ENCODE assay signal across 13 mouse cellular contexts in the genomic region with DNA sequence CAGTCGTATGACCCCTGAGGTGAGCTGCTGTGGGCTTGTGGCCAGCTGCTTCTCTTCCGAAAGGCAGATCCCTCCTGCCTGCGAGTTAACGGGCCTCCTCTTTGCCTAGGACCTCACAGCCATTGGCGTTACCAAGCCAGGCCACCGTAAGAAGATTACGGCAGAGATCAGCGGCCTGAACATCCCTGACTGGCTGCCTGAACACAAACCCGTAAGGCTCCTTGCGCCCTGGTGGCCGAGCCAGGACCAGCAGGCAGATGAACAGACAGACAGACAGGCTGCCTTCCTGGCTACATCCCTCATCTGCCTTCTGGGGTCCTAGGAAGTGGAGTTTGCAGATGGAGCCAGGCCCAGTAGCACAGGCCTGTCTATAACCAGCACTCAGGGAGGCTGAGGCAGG. TPM values are rescaled to one million over a fixed set of nuclear protein-coding genes. Genes with fewer than 3 reads are reported as not detected.
DNase-seq lines count a peak whose midpoint lies in the region; ATAC-seq and TF ChIP-seq lines count a peak whose summit lies in the region.
"Had no signal": no experiment of that assay in that cellular context is flagged by ENCODE, and none has a peak within 500 bp of the region (broad histone marks: within the 10 kb centered on the region; RNA-seq: fewer than 3 reads in every experiment).

No protein-coding gene starts in this region.

- H3K9me3 ChIP-seq in forebrain, embryonic 10.5 days = no peaks in the 10 kb centered on the region
- no peaks in the 10 kb centered on the region for H3K9me3 ChIP-seq in forebrain, embryonic 12.5 days
- H3K9me3 ChIP-seq in liver, embryonic 14.5 days (ENCODE audit: control insufficient read depth, low read length) = no peaks in the 10 kb centered on the region
- no peaks in the 10 kb centered on the region for H3K9me3 ChIP-seq in liver, embryonic 12.5 days (replicated peaks)
- H3K9me3 ChIP-seq in E14TG2a.4 (ENCODE audit: low read length) = no peaks in the 10 kb centered on the region
- H3K9me3 ChIP-seq: megakaryocyte, embryonic 14.5 days had no signal

- peak; percentile 67 for TF ChIP-seq CTCF in liver, embryonic 14.5 days (IDR thresholded peaks at IDR 0.05; ENCODE audit: low read depth)
- TF ChIP-seq CTCF in E14TG2a.4 (conservative IDR thresholded peaks at IDR 0.05; ENCODE audit: low read length) = peak; percentile 40

- TF ChIP-seq EP300 in liver, embryonic 14.5 days (IDR thresholded peaks at IDR 0.05; ENCODE audit: low read depth) = no peak

- H3K27me3 ChIP-seq in forebrain, embryonic 10.5 days (ENCODE audit: poor library complexity, severe bottlenecking) = peaks cover 17% of the 10 kb centered on the region
- no peaks in the 10 kb centered on the region for H3K27me3 ChIP-seq in forebrain, embryonic 12.5 days
- H3K27me3 ChIP-seq in liver, embryonic 14.5 days (ENCODE audit: control insufficient read depth, insufficient read depth, low read length) = no peaks in the 10 kb centered on the region
- peaks cover 22% of the 10 kb centered on the region; the same call in 1 of the 2 replicates for H3K27me3 ChIP-seq in liver, embryonic 12.5 days (replicated peaks)
- H3K27me3 ChIP-seq in E14TG2a.4 (ENCODE audit: insufficient read depth, low read length) = peaks cover 46% of the 10 kb centered on the region

- no peak overlapping the region for H3K4me3 ChIP-seq in forebrain, embryonic 10.5 days
- H3K4me3 ChIP-seq in forebrain, embryonic 12.5 days (replicated peaks) = no peak overlapping the region
- H3K4me3 ChIP-seq in liver, embryonic 14.5 days (ENCODE audit: insufficient read depth in 1 of 2, low read depth in 2 of 2, low read length in 2 of 2) = no peak overlapping the region
- H3K4me3 ChIP-seq in liver, embryonic 12.5 days = no peak overlapping the region
- no peak overlapping the region for H3K4me3 ChIP-seq in E14TG2a.4 (replicated peaks; ENCODE audit: low read length)
- H3K4me3 ChIP-seq: megakaryocyte, embryonic 14.5 days had no signal

- peaks cover 15% of the 10 kb centered on the region for H3K4me1 ChIP-seq in forebrain, embryonic 10.5 days
- H3K4me1 ChIP-seq in forebrain, embryonic 12.5 days = peaks cover 4% of the 10 kb centered on the region; the same call in 1 of the 2 replicates
- no peaks in the 10 kb centered on the region for H3K4me1 ChIP-seq in liver, embryonic 14.5 days (replicated peaks; ENCODE audit: control insufficient read depth in 2 of 2, insufficient read depth in 2 of 2, low read length in 1 of 2)
- peaks cover 8% of the 10 kb centered on the region for H3K4me1 ChIP-seq in liver, embryonic 12.5 days
- H3K4me1 ChIP-seq in E14TG2a.4 (replicated peaks; ENCODE audit: low read depth, low read length) = peaks cover 42% of the 10 kb centered on the region

- no peak for DNase-seq in forebrain, embryonic 10.5 days (ENCODE audit: extremely low spot score, low spot score)
- DNase-seq in liver, embryonic 14.5 days (ENCODE audit: low read depth in 3 of 3, low spot score in 3 of 3) = no peak
- DNase-seq in layer of hippocampus, postnatal 10 days (ENCODE audit: low spot score in 2 of 2) = no peak
- DNase-seq in cerebellum, postnatal 25 days = no peak
- DNase-seq: gastrocnemius, postnatal 25 days; right cerebral cortex, postnatal 25 days had no signal

- 0 out of 2 replicates have a peak overlapping the region, but pooled peaks have one; percentile 16 for H3K27ac ChIP-seq in forebrain, embryonic 10.5 days
- no peak overlapping the region for H3K27ac ChIP-seq in forebrain, embryonic 12.5 days
- no peak overlapping the region for H3K27ac ChIP-seq in liver, embryonic 14.5 days
- H3K27ac ChIP-seq in liver, embryonic 12.5 days = no peak overlapping the region

- H3K36me3 ChIP-seq in forebrain, embryonic 10.5 days (replicated peaks) = peaks cover 88% of the 10 kb centered on the region
- H3K36me3 ChIP-seq in forebrain, embryonic 12.5 days (replicated peaks) = peaks cover 82% of the 10 kb centered on the region
- H3K36me3 ChIP-seq in liver, embryonic 14.5 days (replicated peaks; ENCODE audit: control insufficient read depth, insufficient read depth, low read depth) = no peaks in the 10 kb centered on the region
- H3K36me3 ChIP-seq in liver, embryonic 12.5 days = 0 out of 2 replicates have a peak, but pooled peaks cover 1% of the 10 kb centered on the region
- H3K36me3 ChIP-seq in E14TG2a.4 (ENCODE audit: insufficient read depth, low read length) = no peaks in the 10 kb centered on the region

- ATAC-seq in forebrain, embryonic 12.5 days (ENCODE audit: low FRiP score) = no peak
- no peak for ATAC-seq in liver, embryonic 14.5 days (ENCODE audit: insufficient read depth)
- no peak for ATAC-seq in liver, embryonic 12.5 days
- peak; percentile 59 for ATAC-seq in megakaryocyte progenitor cell, adult 5-6 weeks (replicated peaks; ENCODE audit: poor library complexity)
- ATAC-seq: intestine, embryonic 16.5 days had no signal

- H3K9ac ChIP-seq in forebrain, embryonic 12.5 days = no peak overlapping the region
- H3K9ac ChIP-seq in liver, embryonic 14.5 days (replicated peaks) = no peak overlapping the region
- H3K9ac ChIP-seq in liver, embryonic 12.5 days = no peak overlapping the region

- WGBS in forebrain, embryonic 10.5 days = 34% methylated on average over 11 of the region's 11 CpGs
- WGBS in forebrain, embryonic 12.5 days = 32% methylated on average over 11 of the region's 11 CpGs
- 36% methylated on average over 11 of the region's 11 CpGs for WGBS in liver, embryonic 14.5 days (ENCODE audit: insufficient replicate concordance)
- WGBS in liver, embryonic 12.5 days (ENCODE audit: insufficient replicate concordance) = 35% methylated on average over 11 of the region's 11 CpGs

- no peak overlapping the region for H3K4me2 ChIP-seq in forebrain, embryonic 12.5 days
- H3K4me2 ChIP-seq in liver, embryonic 14.5 days (ENCODE audit: low read depth) = no peak overlapping the region
- H3K4me2 ChIP-seq in liver, embryonic 12.5 days = no peak overlapping the region

RNA-seq across cellular contexts. Expression of a gene that starts 13.8 kb away (rescaled TPM):
- 3.8 and 4.3 TPM in 2 replicates for polyA plus RNA-seq in forebrain, embryonic 10.5 days (2016; fragmentation: Nextera tagmentation; extraction: Ambion mirVana)
- 14.8 and 16.6 TPM in 2 replicates for polyA plus RNA-seq in forebrain, embryonic 12.5 days (2016; fragmentation: Nextera tagmentation; extraction: Ambion mirVana)
- 0.09 and 0.11 TPM in 2 replicates for polyA plus RNA-seq in liver, embryonic 14.5 days (2012; rRNA removed)
- 0.08 TPM in 2 replicates for polyA plus RNA-seq in liver, embryonic 14.5 days (2014; fragmentation: Nextera tagmentation; extraction: Ambion mirVana)
- 0.14 and 0.32 TPM in 2 replicates for polyA plus RNA-seq in liver, embryonic 12.5 days (2016; fragmentation: Nextera tagmentation; extraction: Ambion mirVana)
- not detected in 2 replicates for total RNA-seq in megakaryocyte progenitor cell, adult 5-6 weeks (2015)
- not detected in 2 replicates for total RNA-seq in megakaryocyte progenitor cell, adult 5-6 weeks (2017)
- total RNA-seq in layer of hippocampus, postnatal 10 days (2021) = 100 to 1,000 TPM; 170 to 175 TPM

RNA-seq across cellular contexts. Expression of a gene that starts 23.3 kb away (rescaled TPM):
- 36.8 and 40.0 TPM in 2 replicates for polyA plus RNA-seq in forebrain, embryonic 10.5 days (2016; fragmentation: Nextera tagmentation; extraction: Ambion mirVana)
- 34.4 and 37.9 TPM in 2 replicates for polyA plus RNA-seq in forebrain, embryonic 12.5 days (2016; fragmentation: Nextera tagmentation; extraction: Ambion mirVana)
- 13.5 and 18.5 TPM in 2 replicates for polyA plus RNA-seq in liver, embryonic 14.5 days (2012; rRNA removed)
- polyA plus RNA-seq in liver, embryonic 14.5 days (2014; fragmentation: Nextera tagmentation; extraction: Ambion mirVana) = 9.6 and 11.2 TPM in 2 replicates
- 17.2 and 19.4 TPM in 2 replicates for polyA plus RNA-seq in liver, embryonic 12.5 days (2016; fragmentation: Nextera tagmentation; extraction: Ambion mirVana)
- total RNA-seq in megakaryocyte progenitor cell, adult 5-6 weeks (2015) = 9.2 TPM in 2 replicates
- 14.9 and 28.9 TPM in 2 replicates for total RNA-seq in megakaryocyte progenitor cell, adult 5-6 weeks (2017)
- 10 to 100 TPM; 29.1 to 30.8 TPM for total RNA-seq in layer of hippocampus, postnatal 10 days (2021)

RNA-seq across cellular contexts. Expression of a gene that starts 25.5 kb away (rescaled TPM):
- polyA plus RNA-seq in forebrain, embryonic 10.5 days (2016; fragmentation: Nextera tagmentation; extraction: Ambion mirVana) = 128 and 132 TPM in 2 replicates
- 100 and 103 TPM in 2 replicates for polyA plus RNA-seq in forebrain, embryonic 12.5 days (2016; fragmentation: Nextera tagmentation; extraction: Ambion mirVana)
- 55.4 and 64.2 TPM in 2 replicates for polyA plus RNA-seq in liver, embryonic 14.5 days (2012; rRNA removed)
- 25.6 and 29.4 TPM in 2 replicates for polyA plus RNA-seq in liver, embryonic 14.5 days (2014; fragmentation: Nextera tagmentation; extraction: Ambion mirVana)
- polyA plus RNA-seq in liver, embryonic 12.5 days (2016; fragmentation: Nextera tagmentation; extraction: Ambion mirVana) = 52.2 and 55.4 TPM in 2 replicates
- total RNA-seq in megakaryocyte progenitor cell, adult 5-6 weeks (2015) = 50.9 and 54.7 TPM in 2 replicates
- 91.7 and 98.9 TPM in 2 replicates for total RNA-seq in megakaryocyte progenitor cell, adult 5-6 weeks (2017)
- total RNA-seq in layer of hippocampus, postnatal 10 days (2021) = 100 to 1,000 TPM; 110 to 112 TPM

RNA-seq across cellular contexts. Expression of a gene that starts 28.5 kb away (rescaled TPM):
- polyA plus RNA-seq in forebrain, embryonic 10.5 days (2016; fragmentation: Nextera tagmentation; extraction: Ambion mirVana) = 0.23 and 0.25 TPM in 2 replicates
- not detected in 2 replicates for polyA plus RNA-seq in forebrain, embryonic 12.5 days (2016; fragmentation: Nextera tagmentation; extraction: Ambion mirVana)
- 0.29 and 0.30 TPM in 2 replicates for polyA plus RNA-seq in liver, embryonic 14.5 days (2012; rRNA removed)
- 0.23 TPM in 1 of 2 replicates, not detected in the other for polyA plus RNA-seq in liver, embryonic 14.5 days (2014; fragmentation: Nextera tagmentation; extraction: Ambion mirVana)
- polyA plus RNA-seq in liver, embryonic 12.5 days (2016; fragmentation: Nextera tagmentation; extraction: Ambion mirVana) = 0.18 TPM in 1 of 2 replicates, not detected in the other
- 0.35 and 0.81 TPM in 2 replicates for total RNA-seq in megakaryocyte progenitor cell, adult 5-6 weeks (2015)
- total RNA-seq in megakaryocyte progenitor cell, adult 5-6 weeks (2017) = not detected in 2 replicates
- total RNA-seq in layer of hippocampus, postnatal 10 days (2021) = 1 to 10 TPM in 1 of 2 experiments, under 1 TPM in 1; 0.87 to 1.8 TPM
- total RNA-seq: gastrocnemius, postnatal 25 days had no signal
- polyA plus RNA-seq: stomach, embryonic 14.5 days had no signal

RNA-seq across cellular contexts. Expression of a gene that starts 31.8 kb away (rescaled TPM):
- 1.9 and 3.5 TPM in 2 replicates for polyA plus RNA-seq in forebrain, embryonic 10.5 days (2016; fragmentation: Nextera tagmentation; extraction: Ambion mirVana)
- 1.7 and 1.9 TPM in 2 replicates for polyA plus RNA-seq in forebrain, embryonic 12.5 days (2016; fragmentation: Nextera tagmentation; extraction: Ambion mirVana)
- polyA plus RNA-seq in liver, embryonic 14.5 days (2012; rRNA removed) = 0.21 and 0.28 TPM in 2 replicates
- 0.95 and 1.0 TPM in 2 replicates for polyA plus RNA-seq in liver, embryonic 14.5 days (2014; fragmentation: Nextera tagmentation; extraction: Ambion mirVana)
- 1.3 and 1.9 TPM in 2 replicates for polyA plus RNA-seq in liver, embryonic 12.5 days (2016; fragmentation: Nextera tagmentation; extraction: Ambion mirVana)
- total RNA-seq in megakaryocyte progenitor cell, adult 5-6 weeks (2015) = 0.12 and 0.17 TPM in 2 replicates
- 0.14 and 0.71 TPM in 2 replicates for total RNA-seq in megakaryocyte progenitor cell, adult 5-6 weeks (2017)
- 10 to 100 TPM; 48.9 to 49.0 TPM for total RNA-seq in layer of hippocampus, postnatal 10 days (2021)
